Mouse (Mus musculus): ENCODE results near the gene Cnn2. TPM values are rescaled to one million over a fixed set of nuclear protein-coding genes. Genes with fewer than 3 reads are reported as not detected.
"Not testable (repeated sequence)": the region's sequence is repeated elsewhere in the genome, so short reads cannot be mapped to it uniquely, and the experiment has no call there.

Cnn2 gene
- total RNA-seq, 2 experiments from 2014 or later: 40.9 to 48.7 TPM

- no peak for DNase-seq (ENCODE audit: low spot score in 2 of 2)
Observed at GRCm38 (mm10) chr10:80033511-80034391, 45.4 kb downstream of the Cnn2 start.

DNA sequence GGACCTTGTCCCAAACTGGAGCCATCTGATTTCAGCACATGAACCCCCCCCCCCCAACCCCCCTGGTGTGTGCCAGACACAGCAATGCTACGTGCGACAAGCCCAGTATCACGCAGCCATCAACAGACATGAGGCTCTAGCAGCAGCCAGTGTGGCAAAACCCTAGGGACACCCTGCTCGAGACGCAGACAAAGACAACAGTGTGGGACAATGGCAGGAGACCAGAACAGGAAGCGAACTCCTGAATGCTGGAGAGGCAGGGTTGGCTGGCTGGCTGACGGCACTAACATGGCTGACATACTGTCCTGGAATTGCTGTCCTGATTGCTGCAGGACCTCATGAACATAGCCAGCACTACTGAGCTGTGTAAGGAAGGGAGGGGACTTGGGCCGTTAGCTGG, 46.8 kb downstream of the Cnn2 start:
- DNase-seq (ENCODE audit: low spot score in 2 of 2): no peak

- DNase-seq (ENCODE audit: low spot score in 2 of 2): no peak
Observed at GRCm38 (mm10) chr10:80035686-80036085, 47.3 kb downstream of the Cnn2 start.

- no peak for DNase-seq (ENCODE audit: low spot score in 2 of 2)
Observed at GRCm38 (mm10) chr10:80036832-80037231, 48.4 kb downstream of the Cnn2 start.

GRCm38 (mm10) chr10:80039559-80039979, 51.2 kb downstream of the Cnn2 start, which contains the start of gene Polr2e:
Polr2e (minus strand) TSS chr10:80039795.
- peak; percentile 95 to 98 for DNase-seq (ENCODE audit: low spot score in 2 of 2)

- not testable (repeated sequence) for DNase-seq (ENCODE audit: low spot score in 2 of 2)
Observed at GRCm38 (mm10) chr10:80041409-80042060, 53.2 kb downstream of the Cnn2 start.

DNA sequence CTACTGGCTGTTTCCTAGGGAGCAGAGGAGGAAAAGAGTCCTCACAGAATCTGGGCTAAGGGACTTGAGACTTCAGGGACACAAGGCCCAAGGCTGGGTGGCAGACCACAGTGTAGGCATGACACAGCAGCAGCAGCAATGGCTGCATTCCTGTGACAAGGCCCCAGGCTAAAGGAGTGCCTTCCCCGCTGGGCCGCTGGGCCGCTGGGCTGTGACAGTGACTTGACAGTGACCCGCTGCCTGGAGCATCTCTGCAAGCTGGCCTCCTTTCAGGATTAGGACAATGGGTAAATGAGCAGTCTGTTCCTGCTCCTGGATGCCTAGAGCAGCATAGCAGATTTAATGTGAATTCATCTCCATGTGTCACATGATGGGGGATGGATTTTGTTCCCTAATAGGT, 55.7 kb downstream of the Cnn2 start:
- DNase-seq (ENCODE audit: low spot score in 2 of 2): no peak

- DNase-seq (ENCODE audit: low spot score in 2 of 2): not testable (repeated sequence)
Observed at GRCm38 (mm10) chr10:80045364-80045763, 57.0 kb downstream of the Cnn2 start.

Other genes with a start within 250 kb of the Cnn2 start
- gene Polrmt, start 242.0 kb upstream of the Cnn2 start, total RNA-seq (2021): 10 to 100 TPM; 61.2 to 68.6 TPM
- not detected for gene Fgf22, start 233.5 kb upstream of the Cnn2 start, total RNA-seq (2021)
- 10 to 100 TPM; 60.7 to 61.7 TPM for gene Rnf126, start 221.6 kb upstream of the Cnn2 start, total RNA-seq (2021)
- 1 to 10 TPM; 6.7 to 7.1 TPM for gene Fstl3, start 211.3 kb upstream of the Cnn2 start, total RNA-seq (2021)
- gene Prss57, start 197.6 kb upstream of the Cnn2 start, total RNA-seq (2021): under 1 TPM; 0.11 to 0.71 TPM
- gene Palm, start 195.0 kb upstream of the Cnn2 start, total RNA-seq (2021): 100 to 1,000 TPM in 1 of 2 experiments, 10 to 100 TPM in 1; 91.8 to 119 TPM
- 1 to 10 TPM in 1 of 2 experiments, under 1 TPM in 1; 0.20 to 4.2 TPM for gene Misp, start 167.6 kb upstream of the Cnn2 start, total RNA-seq (2021)
- 100 to 1,000 TPM; 344 to 389 TPM for gene Ptbp1, start 134.2 kb upstream of the Cnn2 start, total RNA-seq (2021)
- gene Prtn3, start 114.1 kb upstream of the Cnn2 start, total RNA-seq (2021): 1 to 10 TPM; 2.2 to 7.0 TPM
- 10 to 100 TPM in 1 of 2 experiments, 1 to 10 TPM in 1; 8.6 to 14.8 TPM for gene Plppr3, start 114.0 kb upstream of the Cnn2 start, total RNA-seq (2021)
- gene Elane, start 102.3 kb upstream of the Cnn2 start, total RNA-seq (2021): 1 to 10 TPM in 1 of 2 experiments, under 1 TPM in 1; 0.92 to 5.7 TPM
- 10 to 100 TPM; 13.7 to 25.6 TPM for gene Cfd, start 97.7 kb upstream of the Cnn2 start, total RNA-seq (2021)
- gene Med16, start 79.7 kb upstream of the Cnn2 start, total RNA-seq (2021): 10 to 100 TPM; 64.1 to 64.7 TPM
- gene Gm26602, start 77.7 kb upstream of the Cnn2 start, total RNA-seq (2021): not detected
- 1 to 10 TPM in 1 of 2 experiments, under 1 TPM in 1; 0.87 to 1.6 TPM for gene Kiss1r, start 71.6 kb upstream of the Cnn2 start, total RNA-seq (2021)
- gene R3hdm4, start 67.4 kb upstream of the Cnn2 start, total RNA-seq (2021): 100 to 1,000 TPM; 119 to 133 TPM
- gene Arid3a, start 61.5 kb upstream of the Cnn2 start, total RNA-seq (2021): 10 to 100 TPM; 12.6 to 15.9 TPM
- gene Wdr18, start 28.4 kb upstream of the Cnn2 start, total RNA-seq (2021): 10 to 100 TPM; 42.6 to 45.3 TPM
- under 1 TPM; 0.25 to 0.39 TPM for gene Grin3b, start 17.9 kb upstream of the Cnn2 start, total RNA-seq (2021)
- 100 to 1,000 TPM; 146 to 147 TPM for gene Tmem259, start 4.3 kb upstream of the Cnn2 start, total RNA-seq (2021)
- gene Abca7, start 7.9 kb downstream of the Cnn2 start, total RNA-seq (2021): 10 to 100 TPM; 21.9 to 23.0 TPM
- gene Arhgap45, start 28.1 kb downstream of the Cnn2 start, total RNA-seq (2021): 1 to 10 TPM; 7.1 to 8.5 TPM
- 100 to 1,000 TPM; 103 to 112 TPM for gene Polr2e, start 51.2 kb downstream of the Cnn2 start, total RNA-seq (2021)
- gene Gpx4, start 58.6 kb downstream of the Cnn2 start, total RNA-seq (2021): 100 to 1,000 TPM; 576 to 622 TPM
- 10 to 100 TPM; 51.7 to 53.2 TPM for gene Sbno2, start 117.0 kb downstream of the Cnn2 start, total RNA-seq (2021)
- gene Stk11, start 127.2 kb downstream of the Cnn2 start, total RNA-seq (2021): 100 to 1,000 TPM; 130 to 139 TPM
- gene Atp5d, start 150.0 kb downstream of the Cnn2 start, total RNA-seq (2021): 100 to 1,000 TPM; 401 to 425 TPM
- 10 to 100 TPM; 49.1 to 72.7 TPM for gene Cbarp, start 152.3 kb downstream of the Cnn2 start, total RNA-seq (2021)
- 100 to 1,000 TPM; 113 to 124 TPM for gene Midn, start 159.7 kb downstream of the Cnn2 start, total RNA-seq (2021)
- 100 to 1,000 TPM; 296 to 322 TPM for gene Cirbp, start 177.4 kb downstream of the Cnn2 start, total RNA-seq (2021)
- gene 1600002K03Rik, start 184.4 kb downstream of the Cnn2 start, total RNA-seq (2021): 1 to 10 TPM; 7.5 to 8.8 TPM
- 1 to 10 TPM; 6.5 to 7.5 TPM for gene Efna2, start 190.9 kb downstream of the Cnn2 start, total RNA-seq (2021)
- 10 to 100 TPM; 48.9 to 50.4 TPM for gene Mum1, start 237.8 kb downstream of the Cnn2 start, total RNA-seq (2021)